Mouse (Mus musculus) ovary, adult 10 weeks (tissue): ENCODE results near the gene 4931428L18Rik. TPM values are rescaled to one million over a fixed set of nuclear protein-coding genes. Genes with fewer than 3 reads are reported as not detected.

ENCODE experiments used
- polyA plus RNA-seq: library from polyadenylated mRNA; stranded (reverse); fragments of 350-450 nt; fragmentation: Illumina TruSeq; extraction: RNeasy Lipid Tissue Mini Kit (QIAGEN cat#74804); gene quantifications from one replicate; pipeline ENCODE4 v1.2.3, GENCODE M21; 2014

Gene 4931428L18Rik
- polyA plus RNA-seq: 7.7 TPM

DNA sequence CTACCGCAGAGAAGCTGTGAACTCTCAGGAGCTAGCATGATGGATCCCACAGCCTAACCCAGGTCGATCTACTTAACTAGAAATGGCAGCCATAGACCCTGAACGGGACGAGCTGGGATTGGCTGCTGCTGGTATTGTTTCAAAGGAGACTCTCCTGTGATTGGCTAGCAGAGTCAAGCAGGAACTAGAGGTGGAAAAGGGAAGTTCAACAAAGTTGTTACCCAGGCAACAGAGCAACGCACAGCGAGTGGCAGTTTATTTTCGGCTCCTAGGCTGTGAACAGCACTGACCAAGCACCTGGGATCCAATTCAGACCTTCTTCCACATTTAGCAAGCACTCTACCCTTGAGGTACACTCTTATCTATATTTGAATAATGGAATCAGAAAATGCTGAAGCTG lies at the start of gene 4931428L18Rik, which contains the start of gene Pih1d3:
Gene 4931428L18Rik, minus strand, starts transcription at position 121 of the 400 bp plus-strand sequence.
Gene Pih1d3, plus strand, starts transcription at position 275 of the 400 bp plus-strand sequence.

DNA sequence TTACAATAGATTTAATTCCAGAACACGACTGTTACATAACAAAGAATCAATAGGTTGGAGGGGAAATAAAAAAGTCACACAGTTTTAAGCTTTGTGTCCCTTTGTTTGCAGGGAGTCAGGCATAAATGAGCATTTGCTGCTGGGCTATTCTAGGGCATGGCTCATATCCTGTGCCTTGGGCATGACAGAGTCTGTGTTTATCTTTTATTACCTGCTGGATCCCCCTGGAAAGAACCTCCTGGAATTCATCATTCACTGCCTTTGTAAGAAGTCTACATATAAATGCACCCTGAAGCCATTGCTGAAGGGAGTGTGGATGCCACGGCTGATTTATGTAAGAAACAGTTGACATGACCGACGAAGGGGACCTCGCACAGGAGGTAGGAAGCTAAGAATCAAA lies 46.4 kb downstream of the 4931428L18Rik start, which contains the start of gene Lgsn:
Gene Lgsn, plus strand, starts transcription at position 301 of the 400 bp plus-strand sequence.

DNA sequence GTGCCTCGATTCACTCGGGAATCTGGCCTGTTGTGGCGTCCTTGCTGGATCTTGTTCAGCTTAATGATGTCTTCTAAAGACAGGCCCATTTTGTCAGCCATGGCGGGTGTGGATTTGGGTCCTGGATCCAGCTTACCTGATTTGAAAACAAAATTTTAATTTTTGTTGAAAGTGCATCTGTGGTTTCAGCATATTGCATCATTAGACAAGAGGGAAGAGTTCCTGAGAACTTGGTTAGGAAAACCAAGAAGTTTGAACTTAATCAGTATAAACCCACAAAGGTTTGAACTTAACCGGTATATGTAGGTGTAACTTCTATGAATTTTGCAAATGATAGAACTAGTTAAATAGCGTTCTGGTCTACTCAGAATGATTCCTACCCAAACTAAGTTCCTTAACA lies 244.6 kb downstream of the 4931428L18Rik start, which contains the start of gene AC153137.1:
Gene AC153137.1, minus strand, starts transcription at position 101 of the 400 bp plus-strand sequence.

Other genes with a start within 250 kb of the 4931428L18Rik start
- not detected for gene AC153137.1, start 244.7 kb downstream of the 4931428L18Rik start, polyA plus RNA-seq
- gene Lgsn, start 46.3 kb downstream of the 4931428L18Rik start, polyA plus RNA-seq: not detected
- not detected for gene Pih1d3, start 154 bp upstream of the 4931428L18Rik start, polyA plus RNA-seq